Comparison of ENCODE assay signal across 15 mouse cellular contexts in the genomic region with DNA sequence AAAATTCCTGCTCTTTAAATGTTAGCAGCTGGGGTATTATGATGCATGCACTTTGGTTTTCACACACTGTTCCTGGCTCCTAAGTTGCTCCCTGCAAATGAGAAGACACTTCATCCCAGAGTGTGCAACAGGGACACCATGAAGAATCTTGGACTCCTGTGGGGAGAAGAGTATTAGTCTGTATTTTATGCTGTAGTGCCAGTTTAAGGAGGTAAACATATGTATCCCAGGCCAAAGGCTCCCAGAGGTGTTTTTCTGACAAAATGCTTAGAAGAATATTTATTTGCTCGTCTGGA. TPM values are rescaled to one million over a fixed set of nuclear protein-coding genes. Genes with fewer than 3 reads are reported as not detected.
DNase-seq lines count a peak whose midpoint lies in the region; ATAC-seq and TF ChIP-seq lines count a peak whose summit lies in the region.
"Had no signal": no experiment of that assay in that cellular context is flagged by ENCODE, and none has a peak within 500 bp of the region (broad histone marks: within the 10 kb centered on the region; RNA-seq: fewer than 3 reads in every experiment).

No protein-coding gene starts in this region.

- H3K27ac ChIP-seq in lung, embryonic 16.5 days (ENCODE audit: low read length) = no peak overlapping the region
- H3K27ac ChIP-seq in lung, postnatal 0 days (ENCODE audit: low read length) = no peak overlapping the region
- H3K27ac ChIP-seq in forebrain, postnatal 0 days (ENCODE audit: low read depth, low read length) = no peak overlapping the region
- H3K27ac ChIP-seq in neural tube, embryonic 14.5 days (ENCODE audit: low read depth, low read length) = no peak overlapping the region
- H3K27ac ChIP-seq: heart, embryonic 15.5 days had no signal

- no peaks in the 10 kb centered on the region for H3K27me3 ChIP-seq in lung, embryonic 16.5 days (ENCODE audit: control insufficient read depth, insufficient read depth, low read depth, low read length)
- H3K27me3 ChIP-seq in lung, postnatal 0 days (replicated peaks; ENCODE audit: insufficient read depth, low read length) = no peaks in the 10 kb centered on the region
- no peaks in the 10 kb centered on the region for H3K27me3 ChIP-seq in forebrain, postnatal 0 days (ENCODE audit: insufficient read depth, low read length)
- no peaks in the 10 kb centered on the region for H3K27me3 ChIP-seq in neural tube, embryonic 14.5 days (ENCODE audit: control insufficient read depth, insufficient read depth, low read length)

- peak; percentile 47; the same call in 1 of the 2 replicates for ATAC-seq in frontal cortex, adult (ENCODE audit: low TSS enrichment)
- peak; percentile 38; the same call in 1 of the 2 replicates for ATAC-seq in lung, embryonic 16.5 days (ENCODE audit: low read depth)
- ATAC-seq in lung, postnatal 0 days = no peak
- ATAC-seq in forebrain, postnatal 0 days = peak; percentile 67
- ATAC-seq in neural tube, embryonic 14.5 days (ENCODE audit: low read depth) = peak; percentile 41; the same call in 1 of the 2 replicates

- H3K4me1 ChIP-seq in lung, embryonic 16.5 days (replicated peaks; ENCODE audit: control insufficient read depth, insufficient read depth, low read length) = peaks cover 4% of the 10 kb centered on the region; the same call in 1 of the 2 replicates
- H3K4me1 ChIP-seq in lung, postnatal 0 days (ENCODE audit: insufficient read depth, low read depth, low read length) = no peaks in the 10 kb centered on the region
- peaks cover 4% of the 10 kb centered on the region; the same call in 1 of the 2 replicates for H3K4me1 ChIP-seq in forebrain, postnatal 0 days (ENCODE audit: insufficient read depth)
- H3K4me1 ChIP-seq in neural tube, embryonic 14.5 days (ENCODE audit: control insufficient read depth, insufficient read depth, low read length) = no peaks in the 10 kb centered on the region

- H3K9me3 ChIP-seq in lung, embryonic 16.5 days (ENCODE audit: control insufficient read depth, low read length) = no peaks in the 10 kb centered on the region
- no peaks in the 10 kb centered on the region for H3K9me3 ChIP-seq in lung, postnatal 0 days (ENCODE audit: low read length)
- H3K9me3 ChIP-seq in forebrain, postnatal 0 days (ENCODE audit: low read length) = no peaks in the 10 kb centered on the region
- no peaks in the 10 kb centered on the region for H3K9me3 ChIP-seq in neural tube, embryonic 14.5 days (ENCODE audit: control insufficient read depth, low read length)
- H3K9me3 ChIP-seq: heart, embryonic 15.5 days had no signal

- H3K4me2 ChIP-seq in lung, embryonic 16.5 days (ENCODE audit: low read depth, low read length) = no peak overlapping the region
- no peak overlapping the region for H3K4me2 ChIP-seq in lung, postnatal 0 days (replicated peaks; ENCODE audit: low read depth, low read length)
- no peak overlapping the region for H3K4me2 ChIP-seq in forebrain, postnatal 0 days (ENCODE audit: low read depth)
- no peak overlapping the region for H3K4me2 ChIP-seq in neural tube, embryonic 14.5 days (ENCODE audit: low read depth, low read length)
- H3K4me2 ChIP-seq: heart, embryonic 15.5 days; lung, embryonic 14.5 days had no signal

- H3K9ac ChIP-seq in lung, embryonic 16.5 days (ENCODE audit: low read length) = no peak overlapping the region
- no peak overlapping the region for H3K9ac ChIP-seq in lung, postnatal 0 days (replicated peaks; ENCODE audit: low read depth)
- H3K9ac ChIP-seq in forebrain, postnatal 0 days = no peak overlapping the region
- no peak overlapping the region for H3K9ac ChIP-seq in neural tube, embryonic 14.5 days (replicated peaks; ENCODE audit: low read depth, low read length)
- H3K9ac ChIP-seq: heart, embryonic 15.5 days; lung, embryonic 14.5 days had no signal

- H3K36me3 ChIP-seq in lung, embryonic 16.5 days (ENCODE audit: control insufficient read depth, insufficient read depth, low read length) = no peaks in the 10 kb centered on the region
- no peaks in the 10 kb centered on the region for H3K36me3 ChIP-seq in lung, postnatal 0 days (ENCODE audit: insufficient read depth, low read length)
- H3K36me3 ChIP-seq in forebrain, postnatal 0 days (ENCODE audit: insufficient read depth) = no peaks in the 10 kb centered on the region
- H3K36me3 ChIP-seq in neural tube, embryonic 14.5 days (ENCODE audit: control insufficient read depth, insufficient read depth, low read length) = no peaks in the 10 kb centered on the region
- H3K36me3 ChIP-seq: heart, embryonic 15.5 days had no signal

- WGBS in lung, embryonic 16.5 days = 53% methylated on average over 1 of the region's 1 CpGs
- WGBS in lung, postnatal 0 days = 71% methylated on average over 1 of the region's 1 CpGs
- 51% methylated on average over 1 of the region's 1 CpGs for WGBS in forebrain, postnatal 0 days
- WGBS in neural tube, embryonic 14.5 days = 58% methylated on average over 1 of the region's 1 CpGs

- TF ChIP-seq EP300 in lung, postnatal 0 days (IDR thresholded peaks at IDR 0.05) = no peak

- no peak for TF ChIP-seq CTCF in lung, postnatal 0 days (IDR thresholded peaks at IDR 0.05)
- no peak for TF ChIP-seq CTCF in forebrain, postnatal 0 days (IDR thresholded peaks at IDR 0.05; ENCODE audit: low read depth)

- H3K4me3 ChIP-seq in lung, embryonic 16.5 days (ENCODE audit: low read length) = no peak overlapping the region
- H3K4me3 ChIP-seq in lung, postnatal 0 days (ENCODE audit: low read depth, low read length) = no peak overlapping the region
- no peak overlapping the region for H3K4me3 ChIP-seq in forebrain, postnatal 0 days (ENCODE audit: low read depth, low read length)
- no peak overlapping the region for H3K4me3 ChIP-seq in neural tube, embryonic 14.5 days (ENCODE audit: low read depth, low read length)
- H3K4me3 ChIP-seq: heart, embryonic 15.5 days had no signal

- no peak for DNase-seq in frontal cortex, adult 2 months (ENCODE audit: extremely low spot score in 1 of 2, low spot score in 1 of 2)
- DNase-seq in lung, postnatal 0 days (ENCODE audit: low spot score) = no peak
- DNase-seq in forebrain, postnatal 0 days = no peak
- DNase-seq in adrenal gland, adult 2 months = no peak
- no peak for DNase-seq in embryo, embryonic 9.5 days (ENCODE audit: extremely low spot score)

RNA-seq across cellular contexts. Expression of gene Pga5, which starts 0.8 kb away (rescaled TPM):
- 0.17 and 0.46 TPM in 2 replicates for polyA plus RNA-seq in frontal cortex, adult 2 months (2012; rRNA removed)
- not detected in 2 replicates for polyA plus RNA-seq in lung, embryonic 16.5 days (2015; fragmentation: Nextera tagmentation; extraction: Ambion mirVana)
- polyA plus RNA-seq in lung, postnatal 0 days (2015; fragmentation: Nextera tagmentation; extraction: Ambion mirVana) = not detected in 2 replicates
- not detected in 2 replicates for total RNA-seq in forebrain, postnatal 0 days (2014; rRNA removed)
- not detected in 2 replicates for polyA plus RNA-seq in forebrain, postnatal 0 days (2015; fragmentation: Nextera tagmentation; extraction: Ambion mirVana)
- polyA plus RNA-seq in neural tube, embryonic 14.5 days (2014; fragmentation: Nextera tagmentation; extraction: Ambion mirVana) = not detected in 2 replicates
- not detected for total RNA-seq in adrenal gland, adult 2 months (2021)
- polyA plus RNA-seq in adrenal gland, adult 2 months (2012; rRNA removed) = not detected in 2 replicates
- total RNA-seq: left cerebral cortex, adult 8-10 months; liver, adult 2 months; megakaryocyte, adult 5-6 weeks had no signal
- polyA plus RNA-seq: C2C12; heart, embryonic 15.5 days; kidney, embryonic 14.5 days; liver, adult 2 months; lung, embryonic 14.5 days had no signal

RNA-seq across cellular contexts. Expression of gene Vps37c, which starts 9.8 kb away (rescaled TPM):
- polyA plus RNA-seq in frontal cortex, adult 2 months (2012; rRNA removed) = 22.6 and 25.1 TPM in 2 replicates
- polyA plus RNA-seq in lung, embryonic 16.5 days (2015; fragmentation: Nextera tagmentation; extraction: Ambion mirVana) = 29.9 and 36.2 TPM in 2 replicates
- polyA plus RNA-seq in lung, postnatal 0 days (2015; fragmentation: Nextera tagmentation; extraction: Ambion mirVana) = 23.4 and 25.2 TPM in 2 replicates
- 27.9 and 29.0 TPM in 2 replicates for total RNA-seq in forebrain, postnatal 0 days (2014; rRNA removed)
- 34.5 TPM in 2 replicates for polyA plus RNA-seq in forebrain, postnatal 0 days (2015; fragmentation: Nextera tagmentation; extraction: Ambion mirVana)
- 23.1 and 31.1 TPM in 2 replicates for polyA plus RNA-seq in neural tube, embryonic 14.5 days (2014; fragmentation: Nextera tagmentation; extraction: Ambion mirVana)
- 10 to 100 TPM; 22.1 to 23.3 TPM for total RNA-seq in adrenal gland, adult 2 months (2021)
- 46.4 and 65.5 TPM in 2 replicates for polyA plus RNA-seq in adrenal gland, adult 2 months (2012; rRNA removed)

RNA-seq across cellular contexts. Expression of gene Vwce, which starts 44.7 kb away (rescaled TPM):
- 0.99 and 1.4 TPM in 2 replicates for polyA plus RNA-seq in frontal cortex, adult 2 months (2012; rRNA removed)
- 0.82 and 0.88 TPM in 2 replicates for polyA plus RNA-seq in lung, embryonic 16.5 days (2015; fragmentation: Nextera tagmentation; extraction: Ambion mirVana)
- polyA plus RNA-seq in lung, postnatal 0 days (2015; fragmentation: Nextera tagmentation; extraction: Ambion mirVana) = 0.08 TPM in 1 of 2 replicates, not detected in the other
- 1.5 and 1.7 TPM in 2 replicates for total RNA-seq in forebrain, postnatal 0 days (2014; rRNA removed)
- polyA plus RNA-seq in forebrain, postnatal 0 days (2015; fragmentation: Nextera tagmentation; extraction: Ambion mirVana) = 0.44 and 0.88 TPM in 2 replicates
- 1.2 and 1.7 TPM in 2 replicates for polyA plus RNA-seq in neural tube, embryonic 14.5 days (2014; fragmentation: Nextera tagmentation; extraction: Ambion mirVana)
- under 1 TPM; 0.17 to 0.79 TPM for total RNA-seq in adrenal gland, adult 2 months (2021)
- 0.18 and 0.26 TPM in 2 replicates for polyA plus RNA-seq in adrenal gland, adult 2 months (2012; rRNA removed)
- total RNA-seq: megakaryocyte, adult 5-6 weeks had no signal
